Mouse (Mus musculus): ENCODE measurements around the gene Mthfd1l. TPM values are rescaled to one million over a fixed set of nuclear protein-coding genes. Genes with fewer than 3 reads are reported as not detected.

Mthfd1l gene
- polyA plus RNA-seq, 1 experiment from 2014 or later: 23.9 TPM

- Histone ChIP-seq H3K9ac (ENCODE audit: low read length) (no peak overlapping the region), H3K4me1 (replicated peaks; ENCODE audit: control insufficient read depth, insufficient read depth, low read length) (0 out of 2 replicates have a peak, but pooled peaks cover 8% of the 10 kb centered on the region), H3K9me3 (ENCODE audit: control insufficient read depth, low read length) (no peaks in the 10 kb centered on the region), H3K4me3 (ENCODE audit: low read depth, low read length) (no peak overlapping the region), H3K4me2 (ENCODE audit: low read length) (no peak overlapping the region), H3K36me3 (ENCODE audit: control insufficient read depth, insufficient read depth, low read length) (peaks cover 22% of the 10 kb centered on the region), H3K27ac (ENCODE audit: low read depth) (no peak overlapping the region), H3K27me3 (replicated peaks; ENCODE audit: control insufficient read depth, insufficient read depth, low read length) (no peaks in the 10 kb centered on the region)
- ATAC-seq (replicated peaks; ENCODE audit: low FRiP score, low TSS enrichment, low read depth) (no peak), DNase-seq (ENCODE audit: low spot score) (no peak)
- 70% methylated on average over 6 of the region's 6 CpGs for WGBS
Measured at GRCm38 (mm10) chr10:3942289-3942688, 30.6 kb upstream of the Mthfd1l start.

- DNase-seq (ENCODE audit: low spot score) (peak; percentile 75), ATAC-seq (replicated peaks; ENCODE audit: low FRiP score, low TSS enrichment, low read depth) (0 out of 2 replicates have a peak, but pooled peaks have one; percentile 57)
- peaks cover 22% of the 10 kb centered on the region; the same call in 1 of the 2 replicates for H3K36me3 ChIP-seq (ENCODE audit: control insufficient read depth, insufficient read depth, low read length)
- H3K4me3 ChIP-seq (ENCODE audit: low read depth, low read length): no peak overlapping the region
- H3K27ac ChIP-seq (ENCODE audit: low read depth): no peak overlapping the region
- WGBS: 28% methylated on average over 10 of the region's 10 CpGs
- no peak overlapping the region for H3K9ac ChIP-seq (ENCODE audit: low read length)
- H3K9me3 ChIP-seq (ENCODE audit: control insufficient read depth, low read length): no peaks in the 10 kb centered on the region
- H3K4me2 ChIP-seq (ENCODE audit: low read length): no peak overlapping the region
- 0 out of 2 replicates have a peak, but pooled peaks cover 8% of the 10 kb centered on the region for H3K4me1 ChIP-seq (replicated peaks; ENCODE audit: control insufficient read depth, insufficient read depth, low read length)
- H3K27me3 ChIP-seq (replicated peaks; ENCODE audit: control insufficient read depth, insufficient read depth, low read length): no peaks in the 10 kb centered on the region
Measured at GRCm38 (mm10) chr10:3943492-3944395, 29.2 kb upstream of the Mthfd1l start.

- Histone ChIP-seq H3K4me1 (replicated peaks; ENCODE audit: control insufficient read depth, insufficient read depth, low read length) (no peaks in the 10 kb centered on the region), H3K27ac (ENCODE audit: low read depth) (no peak overlapping the region), H3K4me2 (ENCODE audit: low read length) (no peak overlapping the region), H3K27me3 (replicated peaks; ENCODE audit: control insufficient read depth, insufficient read depth, low read length) (no peaks in the 10 kb centered on the region), H3K36me3 (ENCODE audit: control insufficient read depth, insufficient read depth, low read length) (peaks cover 24% of the 10 kb centered on the region), H3K9ac (ENCODE audit: low read length) (no peak overlapping the region), H3K9me3 (ENCODE audit: control insufficient read depth, low read length) (no peaks in the 10 kb centered on the region), H3K4me3 (ENCODE audit: low read depth, low read length) (no peak overlapping the region)
- WGBS: 92% methylated on average over 17 of the region's 17 CpGs
- DNase-seq (ENCODE audit: low spot score) (no peak), ATAC-seq (replicated peaks; ENCODE audit: low FRiP score, low TSS enrichment, low read depth) (no peak)
Measured at GRCm38 (mm10) chr10:3946871-3947270, 26.0 kb upstream of the Mthfd1l start.

- DNase-seq (ENCODE audit: low spot score) (no peak), ATAC-seq (replicated peaks; ENCODE audit: low FRiP score, low TSS enrichment, low read depth) (no peak)
- Histone ChIP-seq H3K9ac (ENCODE audit: low read length) (no peak overlapping the region), H3K4me1 (replicated peaks; ENCODE audit: control insufficient read depth, insufficient read depth, low read length) (no peaks in the 10 kb centered on the region), H3K27me3 (replicated peaks; ENCODE audit: control insufficient read depth, insufficient read depth, low read length) (no peaks in the 10 kb centered on the region), H3K4me3 (ENCODE audit: low read depth, low read length) (no peak overlapping the region), H3K36me3 (ENCODE audit: control insufficient read depth, insufficient read depth, low read length) (peaks cover 24% of the 10 kb centered on the region), H3K27ac (ENCODE audit: low read depth) (no peak overlapping the region), H3K9me3 (ENCODE audit: control insufficient read depth, low read length) (no peaks in the 10 kb centered on the region), H3K4me2 (ENCODE audit: low read length) (no peak overlapping the region)
- WGBS: 94% methylated on average over 7 of the region's 7 CpGs
Measured at GRCm38 (mm10) chr10:3947346-3947745, 25.6 kb upstream of the Mthfd1l start.

- no peaks in the 10 kb centered on the region for H3K27me3 ChIP-seq (replicated peaks; ENCODE audit: control insufficient read depth, insufficient read depth, low read length)
- no peak overlapping the region for H3K27ac ChIP-seq (ENCODE audit: low read depth)
- 85% methylated on average over 6 of the region's 6 CpGs for WGBS
- H3K4me2 ChIP-seq (ENCODE audit: low read length): no peak overlapping the region
- H3K9me3 ChIP-seq (ENCODE audit: control insufficient read depth, low read length): no peaks in the 10 kb centered on the region
- H3K4me3 ChIP-seq (ENCODE audit: low read depth, low read length): no peak overlapping the region
- H3K4me1 ChIP-seq (replicated peaks; ENCODE audit: control insufficient read depth, insufficient read depth, low read length): no peaks in the 10 kb centered on the region
- H3K9ac ChIP-seq (ENCODE audit: low read length): no peak overlapping the region
- peaks cover 24% of the 10 kb centered on the region for H3K36me3 ChIP-seq (ENCODE audit: control insufficient read depth, insufficient read depth, low read length)
- ATAC-seq (replicated peaks; ENCODE audit: low FRiP score, low TSS enrichment, low read depth): no peak
- no peak for DNase-seq (ENCODE audit: low spot score)
Measured at GRCm38 (mm10) chr10:3949306-3949705, 23.6 kb upstream of the Mthfd1l start.

GRCm38 (mm10) chr10:3956471-3956870 lies 16.4 kb upstream of the Mthfd1l start:
- DNase-seq (ENCODE audit: low spot score): no peak
- Histone ChIP-seq H3K36me3 (ENCODE audit: control insufficient read depth, insufficient read depth, low read length) (peaks cover 19% of the 10 kb centered on the region), H3K9ac (ENCODE audit: low read length) (no peak overlapping the region), H3K4me3 (ENCODE audit: low read depth, low read length) (no peak overlapping the region), H3K4me2 (ENCODE audit: low read length) (no peak overlapping the region), H3K27me3 (replicated peaks; ENCODE audit: control insufficient read depth, insufficient read depth, low read length) (no peaks in the 10 kb centered on the region), H3K27ac (ENCODE audit: low read depth) (no peak overlapping the region), H3K4me1 (replicated peaks; ENCODE audit: control insufficient read depth, insufficient read depth, low read length) (no peaks in the 10 kb centered on the region), H3K9me3 (ENCODE audit: control insufficient read depth, low read length) (no peaks in the 10 kb centered on the region)
- no peak for ATAC-seq (replicated peaks; ENCODE audit: low FRiP score, low TSS enrichment, low read depth)
- 76% methylated on average over 22 of the region's 22 CpGs for WGBS

- 67% methylated on average over 5 of the region's 5 CpGs for WGBS
- no peak overlapping the region for H3K9ac ChIP-seq (ENCODE audit: low read length)
- H3K9me3 ChIP-seq (ENCODE audit: control insufficient read depth, low read length): no peaks in the 10 kb centered on the region
- no peak overlapping the region for H3K4me3 ChIP-seq (ENCODE audit: low read depth, low read length)
- no peak overlapping the region for H3K27ac ChIP-seq (ENCODE audit: low read depth)
- H3K4me2 ChIP-seq (ENCODE audit: low read length): no peak overlapping the region
- ATAC-seq (replicated peaks; ENCODE audit: low FRiP score, low TSS enrichment, low read depth): no peak
- no peaks in the 10 kb centered on the region for H3K27me3 ChIP-seq (replicated peaks; ENCODE audit: control insufficient read depth, insufficient read depth, low read length)
- H3K36me3 ChIP-seq (ENCODE audit: control insufficient read depth, insufficient read depth, low read length): peaks cover 19% of the 10 kb centered on the region
- H3K4me1 ChIP-seq (replicated peaks; ENCODE audit: control insufficient read depth, insufficient read depth, low read length): no peaks in the 10 kb centered on the region
- DNase-seq (ENCODE audit: low spot score): no peak
Measured at GRCm38 (mm10) chr10:3958591-3958990, 14.3 kb upstream of the Mthfd1l start.

GRCm38 (mm10) chr10:3969026-3969425 lies 3.9 kb upstream of the Mthfd1l start:
- DNase-seq (ENCODE audit: low spot score) (no peak), ATAC-seq (replicated peaks; ENCODE audit: low FRiP score, low TSS enrichment, low read depth) (no peak)
- H3K27ac ChIP-seq (ENCODE audit: low read depth): no peak overlapping the region

More at GRCm38 (mm10) chr10:3969026-3969425, 3.9 kb upstream of the Mthfd1l start:
- no peak overlapping the region for H3K9ac ChIP-seq (ENCODE audit: low read length)
- H3K4me1 ChIP-seq (replicated peaks; ENCODE audit: control insufficient read depth, insufficient read depth, low read length): no peaks in the 10 kb centered on the region
- H3K9me3 ChIP-seq (ENCODE audit: control insufficient read depth, low read length): no peaks in the 10 kb centered on the region
- 0 out of 2 replicates have a peak, but pooled peaks cover 10% of the 10 kb centered on the region for H3K36me3 ChIP-seq (ENCODE audit: control insufficient read depth, insufficient read depth, low read length)
- WGBS: 40% methylated on average over 3 of the region's 3 CpGs
- no peak overlapping the region for H3K4me3 ChIP-seq (ENCODE audit: low read depth, low read length)
- H3K27me3 ChIP-seq (replicated peaks; ENCODE audit: control insufficient read depth, insufficient read depth, low read length): no peaks in the 10 kb centered on the region
- no peak overlapping the region for H3K4me2 ChIP-seq (ENCODE audit: low read length)
